Mouse (Mus musculus): ENCODE data around the gene Krt13.

The Krt13 gene

GRCm38 (mm10) chr11:100121466-100121865 lies at the start of gene Krt13:
Gene Krt13, minus strand, starts transcription at chr11:100121566.
- DNase-seq (ENCODE audit: low spot score in 2 of 2), result no peak

DNA sequence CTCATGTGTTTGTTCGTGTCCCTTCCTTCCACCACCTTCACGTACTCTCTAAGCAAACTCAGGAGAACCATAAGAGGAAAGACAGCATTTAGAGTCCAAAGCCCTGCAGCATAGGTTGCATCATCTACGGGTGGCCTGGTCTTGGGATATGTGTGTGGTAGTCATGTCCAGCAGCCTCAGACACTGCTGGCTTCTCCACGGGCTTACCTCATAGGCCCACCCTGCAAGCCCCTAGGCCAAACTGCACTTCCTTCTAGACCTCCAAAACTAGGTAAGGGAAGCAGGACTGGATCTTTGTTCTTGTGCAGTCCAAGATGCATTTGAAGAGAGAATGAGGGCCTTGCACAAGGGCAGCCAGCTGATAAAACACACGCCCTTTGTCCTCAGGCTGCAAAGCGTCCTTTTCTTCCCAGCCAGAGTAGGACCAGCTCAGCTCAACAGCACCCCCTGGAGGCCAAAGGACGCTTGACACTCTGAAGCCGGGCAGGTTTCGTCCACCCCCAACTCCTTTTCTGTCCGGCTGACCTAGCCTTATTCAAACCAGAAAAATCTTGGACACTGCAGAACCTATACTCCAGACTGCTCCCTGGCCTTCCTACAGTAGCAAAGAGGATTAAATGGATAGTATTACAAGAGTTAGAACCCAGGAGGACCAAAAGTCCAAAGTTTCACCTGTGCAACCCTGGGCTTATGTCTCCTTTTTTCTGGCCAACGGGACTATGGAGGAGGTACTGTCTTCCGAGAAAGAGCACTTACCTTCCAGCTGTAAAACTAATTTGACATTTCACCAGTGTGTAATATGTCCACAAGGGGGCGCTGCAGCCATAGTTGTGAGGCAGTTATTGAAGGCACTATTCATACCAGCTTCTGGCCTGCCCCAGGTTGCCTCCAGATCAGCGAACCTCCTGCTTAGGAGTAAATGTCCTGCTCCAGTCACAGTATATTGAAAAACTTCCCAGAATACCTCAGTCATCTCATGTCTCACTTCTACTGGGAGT lies 47.7 kb upstream of the Krt13 start:
- peak; percentile 82 to 83 for DNase-seq (ENCODE audit: low spot score in 2 of 2)

- DNase-seq (ENCODE audit: low spot score in 2 of 2), result peak; percentile 81 to 88
These were observed 46.7 kb upstream of the Krt13 start for GRCm38 (mm10) chr11:100168071-100168470.

DNA sequence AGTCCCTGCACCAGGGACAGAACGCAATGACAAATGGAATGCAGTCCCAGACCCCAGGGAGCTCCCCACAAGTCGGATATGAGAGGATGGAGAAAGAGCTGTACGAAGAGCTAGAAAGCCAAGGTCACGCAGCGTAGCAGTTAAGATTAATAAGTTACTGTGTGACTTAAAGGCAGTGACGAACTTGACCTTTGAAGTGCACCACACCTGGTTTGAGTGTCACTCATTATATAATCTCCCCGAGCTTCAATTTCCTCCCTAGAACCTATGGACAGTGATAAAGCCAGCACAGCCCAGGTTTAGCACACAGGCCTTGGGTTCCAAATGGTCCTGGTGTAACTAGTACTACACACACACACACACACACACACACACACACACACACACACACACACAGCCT lies 43.0 kb upstream of the Krt13 start:
- no peak for DNase-seq (ENCODE audit: low spot score in 2 of 2)

GRCm38 (mm10) chr11:100157908-100158477 lies 36.6 kb upstream of the Krt13 start:
- no peak for DNase-seq (ENCODE audit: low spot score in 2 of 2)

- DNase-seq (ENCODE audit: low spot score in 2 of 2), result no peak
These were observed 36.0 kb upstream of the Krt13 start for GRCm38 (mm10) chr11:100157331-100157730.

DNA sequence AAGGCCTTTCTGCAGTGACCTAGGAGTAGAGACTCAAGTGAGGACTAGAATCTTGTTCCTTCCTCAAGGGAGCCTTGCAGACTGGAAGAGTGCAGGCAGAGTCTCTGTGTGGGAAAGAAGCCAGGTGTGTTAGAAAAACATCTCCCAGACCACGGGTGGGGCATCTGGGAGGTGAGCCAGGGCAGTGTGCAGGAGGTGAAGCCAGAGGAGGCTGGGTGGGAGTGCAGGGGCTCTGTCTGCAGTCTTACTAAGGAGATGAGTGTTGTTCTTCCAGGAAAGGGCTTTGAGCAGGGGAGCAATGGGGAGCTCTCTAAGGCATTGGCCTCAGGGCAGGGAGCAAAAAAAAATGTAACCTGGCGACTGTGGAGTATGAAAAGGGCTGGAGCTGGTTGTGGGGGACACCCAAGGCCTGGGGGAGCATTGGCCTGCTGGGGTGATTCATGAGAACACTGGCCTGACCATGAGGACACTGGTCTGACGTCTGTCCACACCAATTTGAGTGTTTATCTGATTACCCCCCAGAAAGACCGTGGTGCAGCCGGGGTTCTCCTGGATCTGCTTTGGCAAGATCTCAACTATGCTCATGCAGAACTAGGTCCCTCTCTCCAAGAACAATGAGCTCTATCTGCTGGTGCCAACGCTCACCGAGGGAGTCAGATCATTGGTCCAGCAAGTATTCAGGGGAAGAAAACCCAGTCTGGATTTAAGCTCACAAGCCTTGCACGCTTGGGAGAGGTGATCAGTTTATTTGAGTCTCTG lies 34.3 kb upstream of the Krt13 start:
- no peak for DNase-seq (ENCODE audit: low spot score in 2 of 2)

- DNase-seq (ENCODE audit: low spot score in 2 of 2), result no peak
These were observed 27.4 kb upstream of the Krt13 start, which contains the start of gene Krt19 for GRCm38 (mm10) chr11:100148615-100149330. Gene Krt19, minus strand, starts transcription at chr11:100148665.

- DNase-seq (ENCODE audit: low spot score in 2 of 2), result no peak
These were observed 26.4 kb upstream of the Krt13 start for GRCm38 (mm10) chr11:100147566-100148353.

GRCm38 (mm10) chr11:100145858-100146560 lies 24.6 kb upstream of the Krt13 start:
- DNase-seq (ENCODE audit: low spot score in 2 of 2), result peak; percentile 70 to 76

DNA sequence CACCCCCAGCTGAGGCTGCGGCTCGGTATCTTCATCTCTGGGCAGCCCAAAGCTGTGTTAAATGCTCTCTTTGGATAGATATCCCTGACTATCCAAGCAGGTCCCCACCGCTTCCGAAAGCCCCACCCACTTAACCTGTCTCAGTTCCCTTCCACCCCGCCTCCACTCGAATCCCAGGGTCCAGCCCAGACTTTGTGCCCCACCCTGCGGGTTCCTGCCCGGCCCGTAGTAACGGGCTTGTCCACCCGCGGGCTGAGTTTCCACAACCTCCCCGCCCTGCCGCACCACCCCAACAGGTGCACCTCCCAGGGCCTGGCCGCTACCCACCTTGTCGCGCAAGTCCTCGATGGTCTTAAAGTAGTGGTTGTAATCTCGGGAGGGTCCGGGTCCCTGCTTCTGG lies 23.7 kb upstream of the Krt13 start:
- DNase-seq (ENCODE audit: low spot score in 2 of 2), result peak in 1 of 2 experiments; percentile 67

DNA sequence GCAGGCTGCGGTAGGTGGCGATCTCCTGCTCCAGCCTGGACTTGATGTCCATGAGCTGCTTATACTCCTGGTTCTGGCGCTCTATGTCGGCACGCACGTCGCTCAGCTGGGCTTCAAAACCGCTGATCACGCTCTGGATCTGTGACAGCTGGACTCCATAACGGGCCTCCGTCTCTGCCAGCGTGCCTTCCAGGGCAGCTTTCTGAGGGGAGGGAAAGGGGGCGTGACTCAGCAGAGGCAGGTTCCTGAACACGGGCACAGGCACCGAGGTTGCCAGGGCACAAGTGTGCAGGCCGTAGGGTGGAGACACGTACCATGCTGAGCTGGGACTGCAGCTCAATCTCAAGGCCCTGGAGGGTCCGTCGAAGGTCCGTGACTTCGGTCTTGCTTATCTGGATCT lies 19.6 kb upstream of the Krt13 start:
- DNase-seq (ENCODE audit: low spot score in 2 of 2), result peak in 1 of 2 experiments; percentile 57

DNA sequence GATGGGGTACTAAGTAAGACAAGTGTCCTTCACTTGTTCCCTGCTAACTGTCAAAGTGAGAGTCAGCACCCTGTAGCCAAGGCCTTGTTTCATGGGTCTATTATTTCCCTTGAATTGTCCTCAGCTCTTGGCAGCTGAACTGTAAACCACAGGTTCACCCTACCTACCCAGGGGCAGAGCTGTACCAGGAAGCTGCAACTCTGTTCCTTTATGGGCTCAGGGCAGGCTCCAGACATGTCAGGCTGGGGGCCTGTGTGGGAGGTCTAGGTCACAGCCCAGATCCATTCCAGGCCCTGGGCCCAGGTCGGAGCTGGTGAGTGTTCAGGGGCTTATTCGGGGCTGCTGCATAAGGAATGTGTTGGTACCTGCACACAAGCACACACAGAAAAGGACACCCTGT lies 18.0 kb upstream of the Krt13 start:
- no peak for DNase-seq (ENCODE audit: low spot score in 2 of 2)

DNA sequence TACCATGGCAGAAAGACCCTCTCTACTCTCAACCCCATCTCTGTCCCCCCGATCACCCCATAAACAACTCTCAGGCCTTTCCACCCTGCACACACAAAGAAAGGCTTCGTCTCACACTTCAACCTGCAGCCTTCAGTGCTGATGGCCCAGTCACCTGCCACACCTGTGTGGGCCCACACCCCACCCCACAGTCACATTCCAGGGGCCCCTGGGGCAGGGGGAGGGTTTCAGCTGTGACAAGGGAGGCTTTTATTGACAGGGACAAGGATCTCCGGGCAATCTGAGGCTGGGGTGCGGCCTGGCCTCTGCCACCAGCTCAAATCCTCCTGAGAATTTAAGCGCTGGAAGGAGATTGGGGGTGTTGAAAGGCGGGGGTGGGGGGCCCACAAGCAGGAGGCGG lies 17.4 kb upstream of the Krt13 start:
- no peak for DNase-seq (ENCODE audit: low spot score in 2 of 2)

- DNase-seq (ENCODE audit: low spot score in 2 of 2), result no peak
These were observed 16.3 kb upstream of the Krt13 start for GRCm38 (mm10) chr11:100137693-100138092.

GRCm38 (mm10) chr11:100136559-100136958 lies 15.2 kb upstream of the Krt13 start:
- DNase-seq (ENCODE audit: low spot score in 2 of 2), result peak in 1 of 2 experiments; percentile 69

- DNase-seq (ENCODE audit: low spot score in 2 of 2), result no peak
These were observed 14.4 kb upstream of the Krt13 start, which contains the start of gene Krt15 for GRCm38 (mm10) chr11:100135731-100136130. Gene Krt15, minus strand, starts transcription at chr11:100135928.

DNA sequence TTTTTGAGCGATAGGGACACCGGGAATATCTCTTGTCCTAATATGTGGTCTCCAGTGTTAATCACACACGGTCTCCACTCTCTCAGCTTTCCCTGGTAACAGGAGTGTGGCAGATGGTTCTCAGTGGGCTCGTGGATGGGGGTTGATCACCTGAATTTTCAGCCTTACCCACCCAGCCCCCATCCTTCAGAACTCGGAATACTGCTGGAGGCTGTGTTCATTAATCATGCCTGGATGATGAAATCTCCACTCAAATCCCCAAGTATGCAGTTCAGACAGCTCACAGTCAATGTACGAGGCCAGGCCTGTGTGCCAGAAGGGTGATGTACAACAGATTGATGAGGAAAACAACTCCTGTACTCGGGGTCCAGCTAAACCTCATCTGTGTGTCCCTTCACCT lies 3.5 kb upstream of the Krt13 start:
- no peak for DNase-seq (ENCODE audit: low spot score in 2 of 2)

DNA sequence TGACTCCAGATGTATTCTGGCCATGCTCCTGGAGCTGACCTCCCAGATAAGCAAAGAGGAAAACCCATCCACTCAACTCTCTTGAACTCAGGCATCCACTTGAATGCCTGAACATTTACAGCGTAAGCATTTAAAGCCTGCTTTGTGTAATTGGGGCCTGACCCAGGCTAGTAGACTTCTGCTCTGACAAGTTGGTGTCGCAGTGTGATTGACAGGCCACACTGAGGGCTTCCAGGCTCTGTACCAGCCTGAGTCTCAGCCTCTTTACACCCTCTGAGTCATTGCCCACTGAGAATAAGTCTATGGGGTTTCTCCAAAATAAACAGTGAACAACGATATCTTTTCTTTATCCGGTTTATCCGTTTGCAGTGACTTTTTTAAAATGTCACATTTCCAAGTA lies 1.0 kb downstream of the Krt13 start:
- DNase-seq (ENCODE audit: low spot score in 2 of 2), result no peak

GRCm38 (mm10) chr11:100113742-100114029 lies 7.7 kb downstream of the Krt13 start:
- peak in 1 of 2 experiments; percentile 65 for DNase-seq (ENCODE audit: low spot score in 2 of 2)
